Mouse (Mus musculus) small intestine, adult 2 months (tissue): Measurements from ENCODE around the gene Madcam1.

Experiments used
- CTCF ChIP-seq: fragments of 200-500 bp; IDR thresholded peaks from 2 replicates; pipeline ENCODE4 v1.5.1; 2012; ENCODE audit warnings: low read depth, mild to moderate bottlenecking, control low read depth, inconsistent platforms, low read length, moderate library complexity, mixed read lengths; ENCODE audit not compliant: insufficient replicate concordance, insufficient read length; ENCODE audit errors: extremely low read depth
- POLR2A ChIP-seq: fragments of 200-500 bp; IDR thresholded peaks from 2 replicates; pipeline ENCODE4 v1.6.1; 2012; ENCODE audit warnings: low read depth, mild to moderate bottlenecking, control low read depth, inconsistent platforms, low read length, moderate library complexity

DNA sequence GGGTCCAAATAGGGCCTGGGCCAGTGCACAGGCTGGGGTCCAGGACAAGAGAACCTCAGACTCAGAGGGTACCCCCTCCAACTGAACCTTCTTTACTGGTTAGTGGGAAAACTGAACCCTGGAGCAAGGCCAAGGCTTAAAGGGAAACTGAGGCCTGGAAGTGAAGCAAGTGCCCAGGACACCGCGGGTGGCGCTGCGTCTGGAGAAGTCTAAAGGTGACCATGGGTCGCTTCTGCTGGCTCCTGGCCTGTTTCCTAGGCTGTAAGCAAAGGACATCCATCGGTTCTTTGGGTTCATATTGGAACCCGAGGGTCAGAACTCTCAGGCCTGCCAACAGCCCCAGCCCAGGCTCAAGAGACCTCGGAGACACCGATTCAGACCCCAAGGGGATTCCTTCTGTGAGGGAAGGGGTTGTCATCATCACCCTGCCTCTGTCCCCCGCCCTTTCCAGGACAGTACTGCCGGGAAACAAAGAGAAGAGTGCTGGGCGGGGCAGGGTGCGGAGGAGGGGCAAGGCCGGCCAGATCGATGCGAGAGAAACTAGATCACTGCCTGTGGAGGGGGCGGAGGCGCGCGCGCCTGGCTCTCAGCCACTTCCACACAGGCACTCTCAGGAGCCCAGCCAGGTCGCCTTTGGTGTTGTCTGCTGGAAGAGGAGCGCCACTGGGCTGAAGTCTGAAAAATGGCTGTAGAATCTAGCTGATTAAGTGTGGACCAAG, 25.7 kb upstream of the Madcam1 start:
- TF ChIP-seq POLR2A (no peak; the same call in 1 of the 2 replicates), CTCF (no peak)
